Mouse (Mus musculus) megakaryocyte, embryonic 14.5 days (primary cell): Measurements from ENCODE around the gene Ppm1k.
"Not testable (repeated sequence)": the region's sequence is repeated elsewhere in the genome, so short reads cannot be mapped to it uniquely, and the experiment has no call there.

Experiments used
- FLI1 ChIP-seq: IDR thresholded peaks from 2 replicates; pipeline ENCODE4 v1.6.1; 2012; ENCODE audit warnings: low read length, inconsistent platforms, mixed read lengths
- GATA1 ChIP-seq: IDR thresholded peaks from 3 replicates; pipeline ENCODE4 v1.6.1; 2012; ENCODE audit warnings: mixed read lengths, low read length, inconsistent platforms, borderline replicate concordance

GRCm38 (mm10) chr6:57468161-57468560, 67.1 kb downstream of the Ppm1k start:
- not testable (repeated sequence) for TF ChIP-seq FLI1, GATA1
